Mouse (Mus musculus) CH12.LX (cell line): ENCODE results near the gene Hoxa9.

ENCODE experiments used
- CTCF ChIP-seq, 2 experiments: IDR thresholded peaks in 1 of 2; conservative IDR thresholded peaks in 1 of 2; 2 replicates each; pipeline ENCODE4 v1.5.1; 2011 to 2012; ENCODE audit warnings: low read depth in 2 of 2, low read length in 2 of 2, improper control_type of control experiment in 1 of 2, inconsistent platforms in 1 of 2, mild to moderate bottlenecking in 1 of 2, moderate library complexity in 1 of 2
- ETS1 ChIP-seq: conservative IDR thresholded peaks from 2 replicates; pipeline ENCODE4 v1.6.1; 2012; ENCODE audit warnings: low read depth, mild to moderate bottlenecking, inconsistent platforms, low read length, improper control_type of control experiment, moderate library complexity
- POLR2A ChIP-seq: IDR thresholded peaks from 2 replicates; pipeline ENCODE4 v1.6.1; 2011; ENCODE audit warnings: low read depth, mild to moderate bottlenecking, improper control_type of control experiment, low read length
- USF1 ChIP-seq: IDR thresholded peaks from 2 replicates; pipeline ENCODE4 v1.6.1; 2014; ENCODE audit warnings: low read depth, mild to moderate bottlenecking, inconsistent platforms, low read length, improper control_type of control experiment
- USF2 ChIP-seq: conservative IDR thresholded peaks from 2 replicates; pipeline ENCODE4 v1.6.1; 2011; ENCODE audit warnings: low read depth, low read length, improper control_type of control experiment

- TF ChIP-seq CTCF (conservative IDR thresholded peaks at IDR 0.05 in 1 of 2, IDR thresholded peaks at IDR 0.05 in 1 of 2; ENCODE audit: low read depth in 2 of 2, low read length in 2 of 2) (no peak), USF1 (no peak), POLR2A (no peak), USF2 (no peak), ETS1 (no peak)
Measured at GRCm38 (mm10) chr6:52232568-52232965, 1.7 kb upstream of the Hoxa9 start.
